Mouse (Mus musculus): ENCODE measurements around the gene F2r. TPM values are rescaled to one million over a fixed set of nuclear protein-coding genes. Genes with fewer than 3 reads are reported as not detected.

Gene F2r
- polyA plus RNA-seq, 1 experiment = 84.2 TPM

- Histone ChIP-seq H3K36me3 (replicated peaks; ENCODE audit: low read length) (no peaks in the 10 kb centered on the region), H3K9me3 (peaks cover 11% of the 10 kb centered on the region), H3K27me3 (replicated peaks) (peaks cover 15% of the 10 kb centered on the region), H3K4me3 (replicated peaks) (no peak overlapping the region), H3K4me1 (peaks cover 5% of the 10 kb centered on the region)
- TF ChIP-seq GATA1 (IDR thresholded peaks at IDR 0.05; ENCODE audit: borderline replicate concordance, low read length) (no peak), FLI1 (IDR thresholded peaks at IDR 0.05; ENCODE audit: low read length) (no peak)
Observed at GRCm38 (mm10) chr13:95557326-95557725, 61.0 kb downstream of the F2r start.

GRCm38 (mm10) chr13:95553885-95554492 lies 64.3 kb downstream of the F2r start:
- no peaks in the 10 kb centered on the region for H3K36me3 ChIP-seq (replicated peaks; ENCODE audit: low read length)
- H3K9me3 ChIP-seq = peaks cover 8% of the 10 kb centered on the region; the same call in 1 of the 2 replicates
- no peak for TF ChIP-seq FLI1 (IDR thresholded peaks at IDR 0.05; ENCODE audit: low read length)
- TF ChIP-seq GATA1 (IDR thresholded peaks at IDR 0.05; ENCODE audit: borderline replicate concordance, low read length) = no peak
- peaks cover 34% of the 10 kb centered on the region for H3K27me3 ChIP-seq (replicated peaks)
- H3K4me3 ChIP-seq (replicated peaks) = no peak overlapping the region
- H3K4me1 ChIP-seq = peaks cover 5% of the 10 kb centered on the region

Other genes with a start within 250 kb of the F2r start
- gene Aggf1, start 243.1 kb downstream of the F2r start, polyA plus RNA-seq (2012; ENCODE audit: insufficient read depth, low replicate concordance) = 10.7 and 35.3 TPM in 2 replicates
- gene Crhbp, start 173.6 kb downstream of the F2r start, polyA plus RNA-seq (2012; ENCODE audit: insufficient read depth, low replicate concordance) = not detected in 2 replicates
- not detected in 2 replicates for gene S100z, start 139.8 kb downstream of the F2r start, polyA plus RNA-seq (2012; ENCODE audit: insufficient read depth, low replicate concordance)
- not detected in 2 replicates for gene F2rl1, start 93.3 kb downstream of the F2r start, polyA plus RNA-seq (2012; ENCODE audit: insufficient read depth, low replicate concordance)
- 8.9 and 20.6 TPM in 2 replicates for gene F2rl2, start 78.4 kb upstream of the F2r start, polyA plus RNA-seq (2012; ENCODE audit: insufficient read depth, low replicate concordance)